Mouse (Mus musculus) myocyte (in vitro differentiated cells): Measurements from ENCODE around the gene Rnf186. TPM values are rescaled to one million over a fixed set of nuclear protein-coding genes. Genes with fewer than 3 reads are reported as not detected.

Experiments used
- polyA plus RNA-seq: library from polyadenylated mRNA; unstranded; fragments of >200 nt; fragmentation: generic; extraction: Trizol; gene quantifications from one replicate; pipeline ENCODE4 v1.2.1, GENCODE M21; 2012; ENCODE audit warnings: missing spikeins

The Rnf186 gene
- polyA plus RNA-seq, 1 experiment: not detected

Other genes starting within 250 kb of the Rnf186 start
- gene Pla2g2c, start 242.3 kb upstream of the Rnf186 start, polyA plus RNA-seq: not detected
- not detected for gene Ubxn10, start 229.9 kb upstream of the Rnf186 start, polyA plus RNA-seq
- not detected for gene Pla2g2f, start 209.5 kb upstream of the Rnf186 start, polyA plus RNA-seq
- gene Pla2g2d, start 191.4 kb upstream of the Rnf186 start, polyA plus RNA-seq: 0.05 TPM
- 0.10 TPM for gene Pla2g5, start 103.6 kb upstream of the Rnf186 start, polyA plus RNA-seq
- gene Gm13030, start 93.1 kb upstream of the Rnf186 start, polyA plus RNA-seq: not detected
- gene Pla2g2e, start 89.2 kb upstream of the Rnf186 start, polyA plus RNA-seq: 20.4 TPM
- 12.5 TPM for gene Otud3, start 53.2 kb upstream of the Rnf186 start, polyA plus RNA-seq
- gene Tmco4, start 5.8 kb downstream of the Rnf186 start, polyA plus RNA-seq: 3.8 TPM
- 0.08 TPM for gene Htr6, start 108.5 kb downstream of the Rnf186 start, polyA plus RNA-seq
- 42.2 TPM for gene Nbl1, start 125.9 kb downstream of the Rnf186 start, polyA plus RNA-seq
- 247 TPM for gene Minos1, start 164.0 kb downstream of the Rnf186 start, polyA plus RNA-seq
- gene Capzb, start 225.8 kb downstream of the Rnf186 start, polyA plus RNA-seq: 247 TPM